Mouse (Mus musculus) adrenal gland, postnatal 4 days (tissue): ENCODE results near the gene Atp7b. TPM values are rescaled to one million over a fixed set of nuclear protein-coding genes. Genes with fewer than 3 reads are reported as not detected.
A peak's percentile ranks its signal among the peaks of the same experiment; 100 is the strongest.

Experiments used
- DNase-seq, 2 experiments: peaks; one replicate each; pipeline ENCODE4 v3.0.0; 2021 to 2022; ENCODE audit warnings: low spot score in 2 of 2, mixed read lengths in 2 of 2
- long read RNA-seq, 2 experiments: library from polyadenylated mRNA; stranded (forward); transcript quantifications; one replicate each; pipeline ENCODE4 v2.0.0; 2021
- total RNA-seq, 2 experiments: library from RNA; stranded (reverse); gene quantifications; 2 replicates each; pipeline ENCODE4 v1.2.3; 2021

The Atp7b gene
- total RNA-seq = 1 to 10 TPM; 2.7 to 4.5 TPM
- long read RNA-seq, experiment 1, partial matches to known transcripts = 1 of 1 reads
- long read RNA-seq, experiment 1, other reads (novel, unspliced or antisense) = 0 of 1 reads
- long read RNA-seq, experiment 2, partial matches to known transcripts = 2 of 3 reads
- long read RNA-seq, experiment 2, other reads (novel, unspliced or antisense) = 1 of 3 reads

- DNase-seq = peak; percentile 6 to 8
Measured at GRCm38 (mm10) chr8:22059821-22060445, at the start of gene Atp7b. TSS of gene Atp7b (minus strand) at chr8:22060305.

GRCm38 (mm10) chr8:22107020-22107419, 46.9 kb upstream of the Atp7b start:
- DNase-seq = no peak

- no peak for DNase-seq
Measured at GRCm38 (mm10) chr8:22091568-22091967, 31.5 kb upstream of the Atp7b start.

- no peak for DNase-seq
Measured at GRCm38 (mm10) chr8:22089226-22089625, 29.1 kb upstream of the Atp7b start.

GRCm38 (mm10) chr8:22079313-22080007, 19.4 kb upstream of the Atp7b start:
- no peak for DNase-seq

GRCm38 (mm10) chr8:22061126-22061525, 1.0 kb upstream of the Atp7b start:
- DNase-seq = no peak

GRCm38 (mm10) chr8:22060446-22060889, 363 bp upstream of the Atp7b start, which contains the start of gene Alg11:
TSS of gene Alg11 (plus strand) at chr8:22060721.
- DNase-seq = peak; percentile 82 to 89

GRCm38 (mm10) chr8:22059153-22059738, 859 bp downstream of the Atp7b start:
- no peak for DNase-seq

GRCm38 (mm10) chr8:22058368-22058767, 1.7 kb downstream of the Atp7b start:
- no peak for DNase-seq

GRCm38 (mm10) chr8:22056850-22057249, 3.3 kb downstream of the Atp7b start:
- DNase-seq = no peak

- DNase-seq = no peak
Measured at GRCm38 (mm10) chr8:22055492-22055877, 4.6 kb downstream of the Atp7b start.

GRCm38 (mm10) chr8:22054674-22055491, 5.2 kb downstream of the Atp7b start:
- no peak for DNase-seq

GRCm38 (mm10) chr8:22047699-22048464, 12.2 kb downstream of the Atp7b start:
- DNase-seq = peak in 1 of 2 experiments; percentile 10

- no peak for DNase-seq
Measured at GRCm38 (mm10) chr8:22043706-22044105, 16.4 kb downstream of the Atp7b start.

GRCm38 (mm10) chr8:22042515-22042914, 17.6 kb downstream of the Atp7b start:
- DNase-seq = no peak

GRCm38 (mm10) chr8:22040153-22040509, 20.0 kb downstream of the Atp7b start:
- no peak for DNase-seq

GRCm38 (mm10) chr8:22039468-22040152, 20.5 kb downstream of the Atp7b start:
- no peak for DNase-seq

- DNase-seq = no peak
Measured at GRCm38 (mm10) chr8:22037022-22037421, 23.1 kb downstream of the Atp7b start.

- no peak for DNase-seq
Measured at GRCm38 (mm10) chr8:22036137-22036536, 24.0 kb downstream of the Atp7b start.

- DNase-seq = no peak
Measured at GRCm38 (mm10) chr8:22030990-22031389, 29.1 kb downstream of the Atp7b start.
